Mouse (Mus musculus): ENCODE results near the gene Sstr4.

- TF ChIP-seq CTCF (IDR thresholded peaks at IDR 0.05; ENCODE audit: borderline replicate concordance, insufficient read depth, low read depth, low read length) (no peak), POLR2A (IDR thresholded peaks at IDR 0.05; ENCODE audit: borderline replicate concordance, insufficient read depth, low read length) (no peak)
Observed at GRCm38 (mm10) chr2:148427553-148427952, 32.4 kb downstream of the Sstr4 start.
